Mouse (Mus musculus) kidney, postnatal 36 days (tissue): ENCODE data around the gene Tubb1.

Experiments
- DNase-seq, 2 experiments: peaks; one replicate each; pipeline ENCODE4 v3.0.0; 2021 to 2022; ENCODE audit warnings: mixed read lengths in 2 of 2

Gene Tubb1

DNA sequence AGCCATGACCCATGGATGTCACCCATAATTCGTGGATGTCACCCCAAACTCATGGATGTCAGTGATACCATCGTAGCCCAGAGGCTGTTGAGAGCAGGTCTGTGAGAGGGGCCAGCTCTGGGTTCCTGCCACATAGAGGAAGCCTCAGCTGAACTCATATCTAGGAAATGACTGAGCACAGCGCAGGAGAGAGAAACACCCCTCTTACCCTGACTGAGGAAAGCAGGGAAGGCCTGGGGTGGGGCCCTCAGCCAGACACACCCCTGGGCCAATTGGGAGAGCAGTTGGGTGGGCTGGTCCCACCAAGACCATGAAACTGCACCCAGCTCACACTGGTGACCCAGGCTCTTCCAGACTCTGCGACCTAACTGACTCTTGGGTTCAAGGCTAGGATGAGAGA lies at the start of gene Tubb1:
Tubb1 (plus strand) TSS at position 343 of the 400 bp plus-strand sequence.
- no peak for DNase-seq

DNA sequence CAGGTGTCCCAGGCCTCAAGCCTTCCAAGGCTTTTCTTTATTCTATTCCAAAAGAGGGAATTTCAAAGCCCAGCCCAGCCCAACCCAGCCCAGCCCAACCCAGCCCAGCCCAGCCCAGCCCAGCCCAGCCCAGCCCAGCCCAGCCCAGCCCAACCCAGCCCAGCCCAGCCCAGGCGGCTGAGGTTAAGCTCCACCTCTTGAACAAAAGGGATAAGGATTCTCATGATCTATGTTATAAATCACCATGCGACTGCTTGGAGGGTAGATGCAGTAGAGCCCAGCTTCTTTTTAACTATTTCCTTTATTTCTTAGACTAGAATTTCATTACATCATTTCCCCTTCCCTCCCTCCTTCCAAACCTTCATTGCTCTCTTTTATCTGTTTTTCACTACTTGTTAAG lies 40.3 kb upstream of the Tubb1 start:
- no peak for DNase-seq

- DNase-seq = no peak
Measured at GRCm38 (mm10) chr2:174413127-174413526, 37.4 kb upstream of the Tubb1 start.

- no peak for DNase-seq
Measured at GRCm38 (mm10) chr2:174415001-174415730, 35.3 kb upstream of the Tubb1 start.

- DNase-seq = peak; percentile 95 to 97
Measured at GRCm38 (mm10) chr2:174415731-174416310, 34.7 kb upstream of the Tubb1 start, which contains the start of gene Nelfcd. TSS of gene Nelfcd (plus strand) at chr2:174415804.

DNA sequence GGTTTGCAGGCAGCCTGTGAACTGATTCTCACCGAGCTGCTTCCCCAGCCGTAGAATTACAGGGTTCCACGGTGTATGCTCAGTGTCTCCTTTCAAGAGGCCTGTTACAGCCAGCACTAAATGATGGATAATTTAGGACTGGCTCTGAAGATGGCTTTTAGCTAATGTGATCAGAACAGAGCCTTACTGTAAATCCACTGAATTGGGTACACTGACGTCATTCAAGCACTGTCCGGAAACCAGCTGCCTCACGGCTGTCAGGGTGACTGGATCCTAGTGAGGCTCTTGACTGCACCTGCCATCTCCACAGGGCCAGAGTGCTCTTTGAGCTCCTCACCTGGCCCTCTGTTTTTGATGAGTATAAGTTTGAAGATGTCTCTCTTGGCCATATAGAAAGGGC lies 29.4 kb upstream of the Tubb1 start:
- no peak for DNase-seq

GRCm38 (mm10) chr2:174424301-174425085 lies 26.0 kb upstream of the Tubb1 start:
- no peak for DNase-seq

DNA sequence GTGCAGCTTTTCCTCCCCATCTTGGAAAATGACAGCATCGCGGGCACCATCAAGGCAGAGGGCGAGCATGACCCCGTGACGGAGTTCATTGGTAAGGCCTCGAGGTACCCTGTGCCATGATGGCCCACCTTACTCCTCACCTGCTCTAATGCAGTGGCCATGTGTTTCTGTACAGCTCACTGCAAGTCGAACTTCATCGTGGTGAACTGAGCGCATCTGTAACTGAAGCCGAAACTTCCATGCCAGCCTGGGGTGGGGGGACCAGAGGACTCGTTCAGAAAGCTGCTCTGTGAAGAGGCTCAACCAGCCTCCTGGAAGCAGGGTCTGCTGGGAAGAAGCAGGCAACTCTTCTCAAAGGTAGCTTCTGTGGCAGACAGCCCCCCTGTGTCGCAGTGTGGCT lies 23.6 kb upstream of the Tubb1 start:
- DNase-seq = no peak

GRCm38 (mm10) chr2:174428076-174428835 lies 22.2 kb upstream of the Tubb1 start:
- DNase-seq = peak; percentile 44 to 54

GRCm38 (mm10) chr2:174428996-174429591 lies 21.4 kb upstream of the Tubb1 start:
- no peak for DNase-seq

DNA sequence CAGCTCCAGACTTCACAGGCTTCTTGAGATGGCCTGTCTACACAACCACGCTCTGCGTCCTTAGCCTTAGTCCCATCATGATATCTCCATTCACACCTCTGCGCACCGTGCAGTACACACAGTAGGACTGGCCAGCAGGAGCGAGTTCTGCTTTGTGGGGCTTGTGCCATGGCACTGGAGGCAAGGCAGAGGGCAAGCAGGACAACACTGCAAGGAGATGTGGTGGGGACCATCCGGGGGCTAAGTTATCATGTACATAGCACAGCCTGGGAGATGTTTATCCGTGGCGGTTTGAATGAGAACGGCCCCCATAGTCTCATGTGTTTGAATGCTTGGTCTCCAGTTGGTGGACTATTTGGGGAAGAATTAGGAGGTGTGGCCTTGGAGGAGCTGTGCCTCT lies 15.6 kb upstream of the Tubb1 start:
- DNase-seq = no peak

- DNase-seq = peak; percentile 18 to 34
Measured at GRCm38 (mm10) chr2:174436076-174436701, 14.3 kb upstream of the Tubb1 start.

DNA sequence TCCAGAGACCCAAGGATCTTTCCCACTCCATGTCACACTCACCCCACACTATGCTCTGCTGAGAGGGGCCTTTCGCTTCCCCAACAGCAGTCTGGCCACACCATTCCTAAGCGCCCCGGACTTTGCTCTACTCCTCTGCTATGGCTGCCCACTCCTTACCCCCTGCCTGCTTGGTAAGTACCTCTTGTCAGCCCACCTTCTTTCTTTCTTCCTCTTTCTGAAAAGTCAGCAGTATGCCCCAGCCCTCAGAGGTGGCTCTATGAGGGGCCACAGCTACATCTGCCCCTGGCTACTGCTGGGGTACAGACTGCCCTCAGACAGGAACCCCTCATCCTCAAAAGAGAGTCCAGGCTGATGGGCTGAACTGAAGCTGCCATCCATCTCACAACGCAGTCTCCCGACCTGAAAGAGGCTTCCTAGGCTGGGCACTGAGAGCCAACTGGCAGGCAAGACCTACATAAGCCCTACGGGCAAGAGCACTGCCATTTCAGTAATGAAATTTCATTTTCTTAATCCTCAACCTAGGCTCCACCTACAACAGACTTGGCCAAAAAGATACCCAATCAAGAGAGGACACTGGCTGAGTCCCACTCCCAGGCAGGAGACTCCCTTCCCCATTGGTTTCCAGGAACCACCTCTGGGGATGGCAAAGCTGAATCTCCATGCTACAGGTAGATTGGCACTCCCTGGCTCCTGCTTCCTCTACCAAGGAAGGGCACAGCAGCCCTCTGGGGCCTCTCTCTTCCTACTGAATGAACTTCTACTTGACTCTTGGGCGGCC lies 13.4 kb upstream of the Tubb1 start:
- DNase-seq = peak; percentile 7 to 22

GRCm38 (mm10) chr2:174437697-174437982 lies 12.9 kb upstream of the Tubb1 start:
- DNase-seq = peak; percentile 16 to 24

- no peak for DNase-seq
Measured at GRCm38 (mm10) chr2:174438181-174438580, 12.3 kb upstream of the Tubb1 start.

GRCm38 (mm10) chr2:174438737-174439449 lies 11.6 kb upstream of the Tubb1 start, which contains the start of gene Ctsz:
TSS of gene Ctsz (minus strand) at chr2:174439039.
- DNase-seq = peak; percentile 83 to 92

DNA sequence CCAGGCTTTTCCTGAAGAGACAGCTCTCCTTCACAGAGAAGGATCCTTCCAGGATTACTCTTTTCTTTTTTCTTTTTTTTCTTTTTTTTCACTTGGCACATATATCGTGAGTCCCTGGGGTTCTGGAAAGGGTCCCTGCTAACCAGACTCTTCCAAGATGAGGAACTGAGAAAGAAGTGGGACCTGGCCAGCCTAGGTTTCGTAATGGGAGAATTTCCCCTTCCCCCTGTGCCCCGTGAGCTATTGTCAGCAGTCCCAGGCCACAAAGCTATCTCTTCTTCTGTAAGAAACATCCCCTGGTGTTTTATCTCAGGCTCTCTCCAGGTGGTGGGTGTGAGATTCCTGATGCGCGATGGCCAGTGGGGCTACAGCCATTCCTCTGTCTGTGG lies 11.1 kb upstream of the Tubb1 start:
- no peak for DNase-seq

DNA sequence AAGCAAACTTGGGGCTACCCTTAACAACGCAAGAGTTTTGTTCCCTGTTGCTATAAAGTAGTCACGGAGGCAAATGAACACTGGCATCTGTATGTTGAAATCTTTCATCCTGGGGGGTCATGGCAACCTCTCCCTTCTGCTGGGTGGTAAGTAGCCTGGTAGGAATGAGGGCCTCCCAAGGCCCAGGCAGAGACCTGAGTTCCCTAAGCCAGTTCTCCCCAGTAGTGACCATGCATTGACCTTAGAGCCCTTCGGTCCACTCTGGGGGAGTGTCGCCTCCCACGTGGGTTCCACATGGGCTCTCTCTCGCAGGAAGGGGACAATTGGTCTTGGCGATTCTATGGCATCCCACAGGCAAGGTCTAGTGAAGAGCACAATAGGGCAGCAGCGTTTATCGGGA lies 10.5 kb upstream of the Tubb1 start:
- no peak for DNase-seq

GRCm38 (mm10) chr2:174441898-174442297 lies 8.6 kb upstream of the Tubb1 start:
- no peak for DNase-seq

DNA sequence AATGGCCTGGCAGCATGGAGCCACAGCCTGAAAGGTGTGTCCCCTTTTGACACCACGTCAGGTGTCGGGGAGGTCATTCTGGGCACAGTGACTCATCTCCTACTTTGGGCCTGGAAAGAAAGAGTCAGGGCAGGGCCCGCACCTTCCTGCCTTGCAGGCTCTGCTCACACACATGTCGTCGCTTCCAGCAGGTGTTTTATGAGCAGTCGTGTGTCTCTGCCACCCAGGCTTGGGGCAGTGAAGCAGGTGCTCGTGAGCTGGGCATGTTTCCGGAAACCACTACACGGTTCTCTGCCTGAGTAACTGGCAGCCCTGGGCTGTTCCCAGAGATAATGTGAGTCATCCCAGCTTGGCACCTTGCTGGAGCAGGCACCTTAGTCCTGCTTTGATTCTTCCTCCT lies 8.0 kb upstream of the Tubb1 start:
- no peak for DNase-seq

GRCm38 (mm10) chr2:174443046-174443445 lies 7.4 kb upstream of the Tubb1 start:
- no peak for DNase-seq
